Mouse (Mus musculus): ENCODE measurements around the gene Smc6. TPM values are rescaled to one million over a fixed set of nuclear protein-coding genes. Genes with fewer than 3 reads are reported as not detected.
A peak's percentile ranks its signal among the peaks of the same experiment; 100 is the strongest.

Smc6 gene
- total RNA-seq, 2 experiments from 2014 or later, result 33.7 to 33.8 TPM

DNA sequence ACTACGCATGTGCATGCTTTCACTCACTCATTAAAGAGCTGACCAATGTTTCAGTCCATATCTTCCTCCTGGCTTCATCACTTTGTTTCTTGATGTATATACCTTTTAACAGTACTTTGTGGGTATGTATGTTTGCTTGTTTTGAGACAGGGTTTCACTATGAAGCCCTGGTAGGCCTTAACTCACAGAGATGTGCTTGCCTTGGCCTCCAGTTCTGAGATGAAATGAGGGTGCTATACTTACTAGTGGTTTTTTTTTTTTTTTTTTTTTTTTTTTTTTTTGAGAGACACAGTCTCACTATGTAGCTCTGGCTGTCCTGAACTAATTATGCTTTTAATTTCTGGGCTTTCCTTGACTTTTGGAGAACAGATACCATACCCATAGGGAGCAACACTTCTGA is 18.2 kb upstream of the Smc6 start:
- intact Hi-C loops (cut with DNase I), result no loop called here
- Histone ChIP-seq H3K4me3 (no peak overlapping the region), H3K27ac (no peak overlapping the region)
- TF ChIP-seq CTCF (IDR thresholded peaks at IDR 0.05), result no peak
- no peak for DNase-seq (ENCODE audit: extremely low spot score in 1 of 2, low spot score in 2 of 2)

DNA sequence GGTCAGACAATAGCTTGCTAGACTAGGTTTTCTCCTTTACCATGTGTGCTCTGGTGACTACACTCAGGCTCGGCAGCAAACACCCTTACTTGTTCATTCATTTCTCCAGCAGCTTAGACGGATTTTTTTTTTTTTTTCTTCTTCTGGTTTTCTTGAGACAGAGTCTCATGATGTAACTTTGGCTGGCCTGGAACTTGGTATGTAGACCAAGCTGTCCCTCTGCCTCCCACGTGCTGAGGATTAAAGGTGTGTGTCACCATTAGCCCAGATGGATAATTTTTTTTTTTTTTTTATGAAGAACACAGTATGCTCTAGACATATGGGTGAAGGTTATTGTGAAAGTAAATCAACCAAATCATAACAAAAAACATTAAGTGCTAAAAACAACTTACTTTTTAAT is 15.4 kb upstream of the Smc6 start:
- intact Hi-C loops (cut with DNase I), result no loop called here
- H3K27ac ChIP-seq, result no peak overlapping the region
- no peak overlapping the region for H3K4me3 ChIP-seq
- DNase-seq (ENCODE audit: extremely low spot score in 1 of 2, low spot score in 2 of 2), result no peak
- no peak for TF ChIP-seq CTCF (IDR thresholded peaks at IDR 0.05)

DNA sequence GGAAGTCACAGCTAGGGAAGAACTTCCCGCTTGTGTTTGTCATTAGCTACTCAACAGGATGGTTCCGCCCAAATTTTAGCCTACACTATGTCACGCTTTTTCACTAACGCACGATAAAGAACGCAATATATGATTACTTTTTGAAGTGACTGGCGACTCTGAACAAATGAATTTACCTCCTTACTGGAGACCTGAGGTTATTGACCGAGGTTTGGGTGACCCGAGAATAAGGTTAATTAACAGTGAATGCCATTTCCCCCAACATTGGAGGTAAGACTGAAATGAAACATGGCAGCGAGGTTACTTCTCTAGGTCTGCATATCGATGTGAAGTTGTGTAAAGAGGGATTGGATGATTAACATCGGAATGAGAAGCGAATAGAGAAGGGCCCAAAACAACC is 791 bp upstream of the Smc6 start:
- no peak for TF ChIP-seq CTCF (IDR thresholded peaks at IDR 0.05)
- no peak overlapping the region for H3K27ac ChIP-seq
- DNase-seq (ENCODE audit: extremely low spot score in 1 of 2, low spot score in 2 of 2), result no peak
- intact Hi-C loops (cut with DNase I), result loop anchor here (5.0 kb wide), 3 partner anchors 68 to 873 kb away; partner anchors contain the start of gene Rdh14
- peak overlapping the region; percentile 87; the same call in 1 of the 2 replicates for H3K4me3 ChIP-seq

DNA sequence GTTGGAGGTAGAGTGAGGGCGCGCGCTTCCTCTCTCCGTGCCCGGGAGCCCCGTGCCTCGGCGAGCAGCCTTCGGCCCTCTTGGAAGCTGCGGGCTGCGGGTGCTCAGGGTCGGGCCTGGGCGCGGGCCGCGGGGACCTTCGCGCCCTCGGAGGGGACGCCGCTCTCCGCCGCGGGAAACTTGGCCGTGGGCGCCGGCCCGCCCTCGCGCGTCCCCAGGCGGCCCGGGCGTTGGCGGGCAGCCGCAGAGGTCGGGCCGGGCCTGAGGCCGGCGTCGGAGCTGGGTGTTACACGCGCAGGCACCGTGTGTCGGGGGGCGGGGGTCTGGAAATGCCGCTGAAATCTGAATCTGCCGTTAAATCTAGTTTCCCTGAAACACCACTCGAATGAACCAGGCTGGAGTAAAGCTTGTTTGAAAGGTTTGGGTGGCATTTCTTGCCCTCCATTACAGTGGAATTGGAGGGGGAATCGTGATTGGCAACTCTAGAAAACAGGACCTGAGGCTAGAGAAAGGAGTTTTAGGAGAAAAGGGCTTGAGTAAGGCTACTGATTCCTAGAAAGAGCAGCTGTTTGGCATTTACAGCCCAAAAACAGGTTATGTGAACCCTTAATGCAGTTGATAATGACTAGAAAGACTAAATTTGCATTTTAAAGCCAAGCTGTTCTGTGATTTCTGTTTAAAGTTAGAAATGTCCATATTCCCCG is 748 bp downstream of the Smc6 start:
- intact Hi-C loops (cut with DNase I), result loop anchor here (5.0 kb wide), 3 partner anchors 69 to 874 kb away; partner anchors contain the start of gene Rdh14
- Histone ChIP-seq H3K27ac (peak overlapping the region; percentile 93), H3K4me3 (peak overlapping the region; percentile 87)
- TF ChIP-seq CTCF (IDR thresholded peaks at IDR 0.05), result no peak
- DNase-seq (ENCODE audit: extremely low spot score in 1 of 2, low spot score in 2 of 2), result no peak

DNA sequence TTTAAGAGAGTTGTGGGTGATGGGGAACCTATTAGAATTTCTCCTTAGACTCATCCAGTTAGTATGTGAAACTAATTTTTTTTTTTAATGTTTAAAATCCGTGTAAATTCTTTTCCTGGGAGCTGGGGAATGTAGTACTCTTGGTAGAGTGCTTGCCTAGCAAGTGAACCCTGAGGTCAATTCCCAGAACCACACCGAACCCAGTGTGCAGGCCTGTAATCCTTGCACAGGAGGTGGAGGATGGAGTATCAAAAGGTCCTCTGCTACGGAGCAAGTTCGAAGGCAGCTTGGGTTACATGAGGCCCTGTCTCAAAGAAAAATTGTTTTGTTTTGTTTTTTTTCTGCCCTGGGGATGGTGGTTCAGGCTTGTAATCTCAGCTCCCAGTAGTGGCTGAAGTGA is 1.3 kb downstream of the Smc6 start:
- Histone ChIP-seq H3K27ac (no peak overlapping the region), H3K4me3 (peak overlapping the region; percentile 87)
- intact Hi-C loops (cut with DNase I), result loop anchor here (5.0 kb wide), 3 partner anchors 70 to 875 kb away; partner anchors contain the start of gene Rdh14
- TF ChIP-seq CTCF (IDR thresholded peaks at IDR 0.05), result no peak
- no peak for DNase-seq (ENCODE audit: extremely low spot score in 1 of 2, low spot score in 2 of 2)

DNA sequence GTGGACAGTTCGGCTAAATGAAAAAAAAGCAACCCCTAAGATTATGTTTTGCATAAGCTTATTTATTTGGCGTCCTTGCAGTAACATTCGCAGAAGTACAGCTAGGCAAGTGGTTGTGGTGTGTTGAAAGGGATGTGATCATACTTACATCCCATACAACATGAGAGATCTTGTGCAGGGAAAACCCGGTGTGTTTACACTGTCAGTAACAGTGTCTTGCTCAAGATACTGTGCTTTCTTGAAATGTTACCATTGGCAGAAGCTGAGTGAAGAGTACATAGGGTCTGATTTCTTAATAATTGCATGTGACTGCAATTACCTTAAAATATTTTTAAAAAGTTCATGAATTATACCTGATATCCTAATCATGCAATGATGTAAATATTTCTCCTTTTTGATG is 6.9 kb downstream of the Smc6 start:
- TF ChIP-seq CTCF (IDR thresholded peaks at IDR 0.05), result no peak
- no peak for DNase-seq (ENCODE audit: extremely low spot score in 1 of 2, low spot score in 2 of 2)
- intact Hi-C loops (cut with DNase I), result no loop called here
- Histone ChIP-seq H3K4me3 (no peak overlapping the region), H3K27ac (no peak overlapping the region)

DNA sequence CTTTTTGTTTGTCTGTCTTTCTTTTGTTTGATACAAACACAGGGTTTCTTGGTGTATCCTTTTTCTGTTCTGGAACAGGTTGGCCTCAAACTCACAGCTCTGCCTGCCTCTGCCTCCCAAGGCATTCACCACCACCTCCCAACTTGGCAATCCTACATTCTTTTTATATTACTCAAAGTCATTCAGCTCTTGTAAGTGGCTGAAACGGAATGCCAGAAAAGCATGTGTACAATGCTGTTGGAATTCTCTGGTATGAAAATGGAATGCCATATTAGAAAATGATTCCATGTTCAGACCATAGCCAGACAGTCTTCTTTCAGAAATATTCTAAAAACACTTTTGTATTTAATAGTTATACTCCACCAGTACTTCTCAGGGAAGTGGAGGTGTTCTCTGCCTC is 7.5 kb downstream of the Smc6 start:
- no peak overlapping the region for H3K27ac ChIP-seq

DNA sequence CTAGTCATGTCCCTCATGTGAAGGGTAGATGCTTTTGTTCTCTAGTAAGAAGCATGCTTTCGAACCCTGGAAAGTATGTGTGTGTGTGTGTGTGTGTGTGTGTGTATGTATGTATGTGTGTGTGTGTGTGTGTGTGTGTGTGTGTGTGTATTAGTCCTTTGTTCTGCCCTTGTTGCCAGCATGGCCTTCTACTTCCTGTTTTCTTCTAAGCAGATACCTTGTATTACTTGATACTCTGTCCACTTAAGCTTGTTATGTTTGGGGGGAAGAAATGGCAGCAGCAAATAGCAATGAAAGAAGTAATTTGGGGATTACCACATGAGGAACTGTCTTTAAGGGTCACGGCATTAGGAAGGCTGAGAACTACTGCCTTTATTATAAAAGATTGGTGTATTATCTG is 10.9 kb downstream of the Smc6 start:
- Histone ChIP-seq H3K27ac (no peak overlapping the region), H3K4me3 (no peak overlapping the region)
- intact Hi-C loops (cut with DNase I), result no loop called here
- DNase-seq (ENCODE audit: extremely low spot score in 1 of 2, low spot score in 2 of 2), result no peak
- TF ChIP-seq CTCF (IDR thresholded peaks at IDR 0.05), result no peak

More for the DNA sequence above, 7.5 kb downstream of the Smc6 start:
- intact Hi-C loops (cut with DNase I), result no loop called here
- no peak overlapping the region for H3K4me3 ChIP-seq
- TF ChIP-seq CTCF (IDR thresholded peaks at IDR 0.05), result no peak
- DNase-seq (ENCODE audit: extremely low spot score in 1 of 2, low spot score in 2 of 2), result no peak

DNA sequence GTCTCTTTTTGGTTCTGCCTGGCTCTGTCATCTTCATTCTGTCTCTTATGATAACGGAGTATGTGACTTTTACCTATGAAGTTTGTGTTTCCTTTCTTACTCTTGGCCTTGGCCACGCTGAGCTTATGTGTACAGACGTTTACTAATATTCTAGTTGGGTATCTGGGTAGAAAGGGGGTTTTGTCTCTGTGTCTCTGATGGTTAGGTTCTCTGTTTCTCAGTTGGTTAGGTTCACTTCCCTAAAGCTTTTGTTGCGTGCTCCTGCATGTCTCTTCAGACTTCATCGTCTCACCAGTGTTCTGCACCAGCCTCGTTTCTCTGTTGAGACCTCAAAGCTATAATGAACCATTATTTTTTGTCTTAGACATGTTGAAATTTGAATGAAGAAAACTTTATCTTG is 11.5 kb downstream of the Smc6 start:
- Histone ChIP-seq H3K27ac (no peak overlapping the region), H3K4me3 (no peak overlapping the region)
- intact Hi-C loops (cut with DNase I), result no loop called here
- no peak for DNase-seq (ENCODE audit: extremely low spot score in 1 of 2, low spot score in 2 of 2)
- no peak for TF ChIP-seq CTCF (IDR thresholded peaks at IDR 0.05)

DNA sequence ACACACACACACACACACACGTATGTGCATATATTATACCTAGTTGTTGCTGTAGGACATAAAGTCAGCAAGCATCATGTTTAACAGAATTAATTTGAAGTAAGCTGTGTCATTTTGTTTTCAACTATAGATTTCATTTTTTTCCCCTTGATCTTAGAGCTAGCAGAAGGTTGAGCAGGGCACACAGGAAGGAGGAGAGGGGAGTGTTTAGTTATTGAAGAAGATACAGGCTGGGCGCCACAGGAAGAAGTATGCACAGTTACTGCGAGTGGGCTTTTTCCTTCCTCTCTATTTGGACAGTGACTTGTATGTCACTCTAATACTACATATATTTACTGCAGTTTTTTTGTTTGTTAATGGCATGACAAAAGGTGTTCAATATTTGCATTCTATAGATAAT is 14.2 kb downstream of the Smc6 start:
- no peak for DNase-seq (ENCODE audit: extremely low spot score in 1 of 2, low spot score in 2 of 2)
- Histone ChIP-seq H3K4me3 (no peak overlapping the region), H3K27ac (no peak overlapping the region)
- intact Hi-C loops (cut with DNase I), result loop anchor here (10.0 kb wide), 1 partner anchor 1965 kb away; the partner anchor contains the start of gene Ddx1
- no peak for TF ChIP-seq CTCF (IDR thresholded peaks at IDR 0.05)

DNA sequence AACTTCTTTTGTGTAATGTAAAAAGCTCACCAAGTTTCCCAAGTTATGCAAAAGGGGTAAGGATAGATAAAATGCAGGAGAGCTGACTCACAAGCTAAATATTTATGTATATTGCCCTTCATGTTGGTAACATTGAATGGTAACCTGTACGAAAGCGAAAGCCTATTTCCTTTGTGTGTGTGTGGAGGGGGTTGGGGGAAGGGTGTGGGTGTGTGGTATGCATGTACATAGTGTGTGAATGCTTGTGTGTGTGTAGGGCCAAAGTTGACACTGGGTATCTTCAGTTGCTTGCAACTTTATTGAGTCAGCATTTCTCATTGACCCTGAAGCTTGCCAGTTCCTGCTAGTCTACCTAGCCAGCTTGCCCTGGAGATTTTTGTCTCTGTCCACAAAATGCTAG is 15.9 kb downstream of the Smc6 start:
- TF ChIP-seq CTCF (IDR thresholded peaks at IDR 0.05), result no peak
- no peak overlapping the region for H3K27ac ChIP-seq
- no peak for DNase-seq (ENCODE audit: extremely low spot score in 1 of 2, low spot score in 2 of 2)
- intact Hi-C loops (cut with DNase I), result loop anchor here (10.0 kb wide), 1 partner anchor 1963 kb away; the partner anchor contains the start of gene Ddx1
- H3K4me3 ChIP-seq, result no peak overlapping the region

DNA sequence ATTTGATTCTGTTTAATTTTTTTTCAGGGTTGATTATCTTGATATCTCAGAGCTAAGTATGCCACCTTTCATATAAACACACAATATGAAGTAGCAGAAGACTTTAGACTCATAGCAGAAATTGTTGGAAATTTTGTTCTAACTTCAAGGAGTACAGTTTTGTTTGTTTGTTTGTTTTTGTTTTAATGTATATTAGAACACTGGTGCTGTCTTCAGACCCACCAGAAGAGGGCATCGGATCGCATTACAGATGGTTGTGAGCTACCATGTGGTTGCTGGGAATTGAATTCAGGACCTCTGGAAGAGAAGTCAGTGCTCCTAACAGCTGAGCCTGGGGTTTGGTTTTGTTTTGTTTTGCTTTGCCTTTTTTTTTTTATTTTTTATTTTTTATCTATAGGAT is 20.7 kb downstream of the Smc6 start:
- TF ChIP-seq CTCF (IDR thresholded peaks at IDR 0.05), result peak; percentile 21; the same call in 1 of the 2 replicates
- no peak for DNase-seq (ENCODE audit: extremely low spot score in 1 of 2, low spot score in 2 of 2)
- Histone ChIP-seq H3K4me3 (no peak overlapping the region), H3K27ac (no peak overlapping the region)
- intact Hi-C loops (cut with DNase I), result loop anchor here (10.0 kb wide), 1 partner anchor 1958 kb away; the partner anchor contains the start of gene Ddx1

DNA sequence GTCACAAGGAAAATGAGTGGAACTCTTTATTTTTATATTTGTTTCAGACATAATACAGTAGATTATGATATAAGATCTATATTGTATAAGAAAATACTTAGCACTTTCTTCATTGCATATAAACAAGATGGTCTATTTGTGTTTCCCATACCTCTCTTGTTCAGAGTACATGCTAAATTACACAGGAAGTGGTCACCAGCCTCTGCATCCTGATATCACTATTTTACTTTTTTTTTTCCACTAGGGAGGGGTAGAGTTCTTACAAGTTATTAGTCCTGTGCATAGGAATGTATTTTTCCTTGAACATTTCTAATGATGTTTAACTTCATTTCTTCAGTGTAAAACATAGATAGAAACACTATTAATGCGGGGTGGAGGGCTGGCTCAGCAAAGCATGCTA is 35.2 kb downstream of the Smc6 start:
- no peak overlapping the region for H3K4me3 ChIP-seq
- no peak overlapping the region for H3K27ac ChIP-seq
- DNase-seq (ENCODE audit: extremely low spot score in 1 of 2, low spot score in 2 of 2), result no peak
- TF ChIP-seq CTCF (IDR thresholded peaks at IDR 0.05), result no peak
- intact Hi-C loops (cut with DNase I), result no loop called here

Measured in left cerebral cortex, adult 2 months (tissue).